Mouse (Mus musculus) midbrain, embryonic 10.5 days (tissue): ENCODE results near the gene Carhsp1. TPM values are rescaled to one million over a fixed set of nuclear protein-coding genes. Genes with fewer than 3 reads are reported as not detected.

Experiments
- DNase-seq: peaks from one replicate; pipeline ENCODE4 v3.0.0-alpha.2; 2017; ENCODE audit warnings: low spot score
- H3K27ac ChIP-seq: fragments of 300-500 bp; sonication (generic); replicated peaks from 2 replicates; pipeline ENCODE4 v1.5.1; 2016; ENCODE audit warnings: mild to moderate bottlenecking
- H3K27me3 ChIP-seq: fragments of 300-500 bp; sonication (generic); 2 replicates; pipeline ENCODE4 v1.6.1; 2016; ENCODE audit warnings: low read depth, mild to moderate bottlenecking; ENCODE audit not compliant: poor library complexity, severe bottlenecking
- H3K36me3 ChIP-seq: fragments of 300-500 bp; sonication (generic); 2 replicates; pipeline ENCODE4 v1.6.1; 2016; ENCODE audit warnings: mild to moderate bottlenecking, moderate library complexity
- H3K4me1 ChIP-seq: fragments of 300-500 bp; sonication (generic); 2 replicates; pipeline ENCODE4 v1.6.1; 2016
- H3K4me3 ChIP-seq: fragments of 300-500 bp; sonication (generic); 2 replicates; pipeline ENCODE4 v1.5.1; 2016; ENCODE audit warnings: mild to moderate bottlenecking, moderate library complexity
- H3K9me3 ChIP-seq: fragments of 300-500 bp; sonication (generic); replicated peaks from 2 replicates; pipeline ENCODE4 v1.6.1; 2016; ENCODE audit warnings: mild to moderate bottlenecking
- WGBS: fragments of 180-500 bp; shearing (Covaris S2); methylation state at CpG from one replicate; pipeline ENCODE4 v1.1.7; 2016; 5-methylcytosine and 5-hydroxymethylcytosine counted together
- polyA plus RNA-seq: library from polyadenylated mRNA; unstranded; fragments of >200 nt; fragmentation: Nextera tagmentation; extraction: Ambion mirVana; gene quantifications from 2 replicates; pipeline ENCODE4 v1.2.1, GENCODE M21; 2016

The Carhsp1 gene
- polyA plus RNA-seq, 1 experiment from 2014 or later: 197 TPM

DNA sequence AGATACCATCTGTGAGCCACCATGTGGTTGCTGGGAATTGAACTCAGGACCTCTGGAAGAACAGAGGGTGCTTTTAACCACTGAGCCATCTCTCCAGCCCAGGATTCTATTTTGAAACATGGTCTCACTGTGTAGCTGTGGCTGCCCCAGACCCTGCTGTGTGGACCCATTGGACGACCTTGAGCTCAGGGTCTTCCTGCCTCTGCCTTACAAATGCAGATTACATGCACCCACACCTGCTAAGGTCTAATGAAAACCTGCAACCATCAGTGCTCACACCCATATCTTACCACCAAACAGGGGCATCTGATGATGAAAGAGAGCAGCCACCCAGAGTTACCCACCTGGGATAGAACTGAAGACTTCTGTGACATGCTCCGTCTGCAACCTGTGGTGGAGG, 15.7 kb downstream of the Carhsp1 start:
- H3K27ac ChIP-seq: no peak overlapping the region
- no peak for DNase-seq
- no peaks in the 10 kb centered on the region for H3K27me3 ChIP-seq
- H3K4me1 ChIP-seq: no peaks in the 10 kb centered on the region
- peaks cover 91% of the 10 kb centered on the region for H3K36me3 ChIP-seq
- WGBS: 77% methylated on average over 2 of the region's 2 CpGs
- H3K9me3 ChIP-seq: no peaks in the 10 kb centered on the region
- H3K4me3 ChIP-seq: no peak overlapping the region

DNA sequence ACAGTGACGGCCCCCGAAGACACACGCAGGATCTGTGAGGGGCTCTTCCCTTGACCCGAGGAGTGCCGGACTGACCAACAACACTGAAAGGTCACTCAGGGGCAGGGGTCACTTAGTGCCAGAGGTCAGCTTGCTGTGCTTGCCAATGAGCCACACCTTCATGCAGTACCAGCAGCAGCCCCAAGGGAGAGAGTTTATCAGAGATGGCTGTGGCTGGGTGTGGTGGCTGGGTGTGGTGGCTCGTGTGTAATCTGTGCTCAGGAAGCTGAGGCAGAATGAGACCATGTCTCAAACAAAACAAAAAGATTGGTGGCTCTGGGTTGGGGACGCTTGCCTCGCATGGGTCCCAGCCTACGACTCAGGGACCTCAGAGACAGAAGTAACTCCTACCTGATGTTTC, 16.4 kb downstream of the Carhsp1 start:
- WGBS: 86% methylated on average over 9 of the region's 9 CpGs
- H3K4me1 ChIP-seq: no peaks in the 10 kb centered on the region
- no peak overlapping the region for H3K27ac ChIP-seq
- DNase-seq: no peak
- no peaks in the 10 kb centered on the region for H3K27me3 ChIP-seq
- H3K9me3 ChIP-seq: no peaks in the 10 kb centered on the region
- no peak overlapping the region for H3K4me3 ChIP-seq
- peaks cover 92% of the 10 kb centered on the region for H3K36me3 ChIP-seq

DNA sequence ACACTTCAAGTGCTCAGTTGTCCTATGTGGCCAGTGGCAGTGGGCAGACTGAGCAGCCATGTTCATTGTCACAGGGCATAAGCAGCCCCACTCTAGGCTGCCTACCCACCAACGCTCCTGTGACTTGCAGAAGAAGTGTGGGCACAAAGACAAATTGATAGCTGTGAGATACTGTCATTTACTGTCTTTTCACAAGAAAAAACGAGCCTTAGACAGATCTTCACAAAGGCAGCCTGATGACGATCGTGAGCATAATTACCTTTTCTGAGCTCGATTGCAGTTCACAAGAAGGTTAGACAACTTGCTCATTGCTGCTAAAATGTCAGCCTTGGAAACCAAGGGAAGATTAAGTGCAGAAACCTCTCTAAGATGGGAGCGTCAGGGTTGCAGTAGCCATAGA, 16.8 kb downstream of the Carhsp1 start:
- Histone ChIP-seq H3K4me1 (no peaks in the 10 kb centered on the region), H3K9me3 (no peaks in the 10 kb centered on the region), H3K27ac (no peak overlapping the region), H3K36me3 (peaks cover 90% of the 10 kb centered on the region), H3K27me3 (no peaks in the 10 kb centered on the region), H3K4me3 (no peak overlapping the region)
- WGBS: 91% methylated on average over 6 of the region's 6 CpGs
- DNase-seq: no peak

DNA sequence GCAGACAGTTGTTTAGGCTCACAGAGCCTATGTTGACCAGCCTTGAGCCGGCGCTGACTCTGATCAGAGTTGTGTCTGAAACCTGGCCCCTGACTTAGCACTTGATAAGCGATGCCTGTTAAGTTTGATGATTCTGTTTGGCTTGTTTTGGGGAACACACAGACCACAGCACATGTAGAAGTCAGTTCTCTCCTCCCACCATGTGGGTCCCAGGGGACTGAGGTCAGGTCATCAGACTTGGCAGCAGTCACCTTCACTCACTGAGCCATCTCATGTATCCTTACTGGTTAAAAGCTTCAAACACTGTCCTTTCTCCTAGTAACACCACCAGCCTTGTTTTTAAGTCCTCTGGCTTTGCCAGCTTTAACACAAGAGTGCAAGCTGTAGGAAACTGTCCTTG, 21.9 kb downstream of the Carhsp1 start:
- peaks cover 91% of the 10 kb centered on the region for H3K36me3 ChIP-seq
- H3K27ac ChIP-seq: no peak overlapping the region
- H3K4me1 ChIP-seq: no peaks in the 10 kb centered on the region
- no peaks in the 10 kb centered on the region for H3K27me3 ChIP-seq
- H3K9me3 ChIP-seq: no peaks in the 10 kb centered on the region
- 91% methylated on average over 3 of the region's 3 CpGs for WGBS
- DNase-seq: no peak
- H3K4me3 ChIP-seq: no peak overlapping the region

DNA sequence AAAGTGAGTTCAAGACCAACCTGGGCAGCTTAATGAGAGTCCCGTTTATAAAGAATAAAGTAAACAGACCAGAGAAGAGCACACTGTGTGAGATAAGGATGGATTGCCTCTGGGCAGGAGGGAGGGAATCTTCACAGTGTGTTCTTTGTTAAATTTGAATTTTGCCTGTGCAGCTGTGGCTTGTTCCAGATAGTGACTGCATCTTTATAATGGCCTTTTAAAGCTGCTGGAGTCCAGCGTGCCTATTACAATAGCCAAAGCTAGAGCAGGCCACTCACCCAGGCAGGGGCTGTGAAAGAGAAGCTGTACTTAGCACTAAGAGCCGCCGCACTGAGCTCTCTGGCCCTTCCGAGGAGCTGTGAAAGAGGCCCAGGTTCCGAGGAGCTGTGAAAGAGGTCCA, 26.4 kb downstream of the Carhsp1 start:
- WGBS: 88% methylated on average over 6 of the region's 6 CpGs
- Histone ChIP-seq H3K36me3 (peaks cover 88% of the 10 kb centered on the region), H3K4me1 (no peaks in the 10 kb centered on the region), H3K9me3 (no peaks in the 10 kb centered on the region), H3K27ac (no peak overlapping the region), H3K4me3 (no peak overlapping the region), H3K27me3 (no peaks in the 10 kb centered on the region)
- no peak for DNase-seq

GRCm38 (mm10) chr16:8643855-8644254, 28.1 kb downstream of the Carhsp1 start:
- Histone ChIP-seq H3K27ac (no peak overlapping the region), H3K27me3 (no peaks in the 10 kb centered on the region), H3K4me3 (no peak overlapping the region), H3K9me3 (no peaks in the 10 kb centered on the region), H3K4me1 (peaks cover 2% of the 10 kb centered on the region), H3K36me3 (peaks cover 79% of the 10 kb centered on the region)
- peak; percentile 34 for DNase-seq
- WGBS: 80% methylated on average over 2 of the region's 2 CpGs

DNA sequence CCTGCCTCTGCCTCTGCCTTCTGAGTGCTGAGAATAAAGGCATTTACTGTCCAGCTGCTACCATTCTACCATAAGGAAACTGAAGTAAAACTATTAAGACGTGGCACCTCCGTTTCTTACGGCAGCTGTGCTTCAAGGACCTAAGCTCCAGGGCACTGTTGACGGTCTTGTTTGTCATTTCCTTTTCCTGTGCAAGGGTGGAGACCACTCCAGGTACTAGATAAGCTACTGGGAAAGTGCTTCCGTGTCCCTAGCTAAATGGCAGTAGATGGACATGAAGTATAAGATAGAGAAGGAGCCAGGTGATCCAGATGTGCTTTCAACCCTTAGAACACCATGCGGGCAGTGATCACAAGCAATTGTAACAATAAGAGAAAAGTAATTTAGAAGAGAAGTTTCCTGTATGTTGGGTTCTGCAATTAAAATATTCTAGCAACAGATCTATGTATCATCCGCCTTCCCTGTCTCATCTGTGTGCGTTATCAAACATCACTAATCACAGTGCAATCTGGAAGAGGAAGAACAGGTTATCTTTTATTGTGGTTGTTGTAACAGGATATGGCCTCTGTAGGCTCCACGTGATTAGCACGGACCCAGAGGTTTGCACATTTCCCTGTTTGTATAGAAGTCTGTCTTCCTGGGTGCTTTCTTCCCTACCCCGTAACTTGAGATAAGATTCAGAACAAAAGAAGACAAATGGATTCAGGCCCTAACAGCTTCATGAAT, 32.3 kb downstream of the Carhsp1 start:
- no peak for DNase-seq
- Histone ChIP-seq H3K36me3 (peaks cover 52% of the 10 kb centered on the region), H3K27me3 (no peaks in the 10 kb centered on the region), H3K4me3 (no peak overlapping the region), H3K4me1 (peaks cover 29% of the 10 kb centered on the region), H3K27ac (no peak overlapping the region), H3K9me3 (no peaks in the 10 kb centered on the region)
- WGBS: 92% methylated on average over 11 of the region's 11 CpGs

GRCm38 (mm10) chr16:8638131-8638530, 33.8 kb downstream of the Carhsp1 start:
- H3K27me3 ChIP-seq: no peaks in the 10 kb centered on the region
- peak overlapping the region; percentile 94 for H3K27ac ChIP-seq
- peaks cover 29% of the 10 kb centered on the region for H3K4me1 ChIP-seq
- WGBS: 52% methylated on average over 7 of the region's 7 CpGs
- peaks cover 43% of the 10 kb centered on the region for H3K36me3 ChIP-seq
- peak overlapping the region; percentile 87 for H3K4me3 ChIP-seq
- DNase-seq: no peak
- H3K9me3 ChIP-seq: no peaks in the 10 kb centered on the region

- DNase-seq: peak; percentile 86
- H3K36me3 ChIP-seq: peaks cover 43% of the 10 kb centered on the region
- H3K4me3 ChIP-seq: peak within 1 kb of the TSS; percentile 87
- under 1% methylated on average over 59 of the region's 59 CpGs for WGBS
- H3K27me3 ChIP-seq: no peaks in the 10 kb centered on the region
- H3K4me1 ChIP-seq: peaks cover 29% of the 10 kb centered on the region
- peak within 1 kb of the TSS; percentile 94 for H3K27ac ChIP-seq
- no peaks in the 10 kb centered on the region for H3K9me3 ChIP-seq
These were observed 34.5 kb downstream of the Carhsp1 start, which contains the start of the genes Pmm2 and Tmem186 for GRCm38 (mm10) chr16:8637217-8638051. TSS of gene Pmm2 (plus strand) at chr16:8637674. TSS of gene Tmem186 (minus strand) at chr16:8637712.

DNA sequence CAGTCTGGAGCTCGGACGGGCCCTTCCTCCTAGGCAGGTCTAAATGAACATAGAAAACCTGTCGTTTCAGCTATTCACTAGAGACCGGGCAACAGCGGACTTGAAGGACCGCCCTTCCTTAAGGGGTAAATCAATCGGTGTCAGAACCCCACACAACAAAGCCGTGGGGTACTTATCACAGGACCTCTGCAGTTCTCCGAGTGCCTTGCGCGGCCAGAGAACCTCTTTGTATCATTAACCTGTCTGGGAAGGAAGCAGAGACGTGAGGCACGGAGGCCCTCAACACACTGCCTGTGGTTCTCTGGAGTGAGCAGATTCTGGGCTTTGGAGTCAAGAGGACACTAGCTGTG, 35.1 kb downstream of the Carhsp1 start:
- DNase-seq: no peak
- peaks cover 47% of the 10 kb centered on the region for H3K36me3 ChIP-seq
- 2% methylated on average over 13 of the region's 13 CpGs for WGBS

DNA sequence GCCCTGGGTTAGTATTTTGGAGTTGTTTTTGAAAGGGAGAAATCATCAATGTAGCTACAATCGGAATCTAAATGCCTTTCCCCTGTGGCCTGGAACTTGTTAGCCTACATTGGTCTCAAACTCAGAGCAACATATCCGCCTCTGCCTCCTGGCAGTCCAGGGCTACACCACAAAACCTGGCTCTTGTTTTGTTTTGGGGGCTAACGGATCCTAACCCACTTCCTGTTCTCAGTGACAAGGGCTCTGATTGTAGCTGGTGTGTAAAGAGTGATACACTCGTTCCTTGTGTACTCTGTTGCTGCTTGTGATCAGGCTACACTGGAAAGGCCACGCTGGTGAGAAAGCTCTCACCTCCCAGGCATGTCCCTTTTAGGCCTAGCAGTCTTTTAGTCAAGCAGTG, 40.5 kb downstream of the Carhsp1 start:
- H3K27me3 ChIP-seq: no peaks in the 10 kb centered on the region
- H3K9me3 ChIP-seq: no peaks in the 10 kb centered on the region
- no peak overlapping the region for H3K27ac ChIP-seq
- H3K4me3 ChIP-seq: no peak overlapping the region
- DNase-seq: no peak
- H3K36me3 ChIP-seq: peaks cover 44% of the 10 kb centered on the region
- H3K4me1 ChIP-seq: peaks cover 13% of the 10 kb centered on the region
- 91% methylated on average over 5 of the region's 5 CpGs for WGBS

More for the DNA sequence above, 35.1 kb downstream of the Carhsp1 start:
- peak overlapping the region; percentile 94 for H3K27ac ChIP-seq
- peak overlapping the region; percentile 87 for H3K4me3 ChIP-seq
- peaks cover 29% of the 10 kb centered on the region for H3K4me1 ChIP-seq
- H3K9me3 ChIP-seq: no peaks in the 10 kb centered on the region
- no peaks in the 10 kb centered on the region for H3K27me3 ChIP-seq

DNA sequence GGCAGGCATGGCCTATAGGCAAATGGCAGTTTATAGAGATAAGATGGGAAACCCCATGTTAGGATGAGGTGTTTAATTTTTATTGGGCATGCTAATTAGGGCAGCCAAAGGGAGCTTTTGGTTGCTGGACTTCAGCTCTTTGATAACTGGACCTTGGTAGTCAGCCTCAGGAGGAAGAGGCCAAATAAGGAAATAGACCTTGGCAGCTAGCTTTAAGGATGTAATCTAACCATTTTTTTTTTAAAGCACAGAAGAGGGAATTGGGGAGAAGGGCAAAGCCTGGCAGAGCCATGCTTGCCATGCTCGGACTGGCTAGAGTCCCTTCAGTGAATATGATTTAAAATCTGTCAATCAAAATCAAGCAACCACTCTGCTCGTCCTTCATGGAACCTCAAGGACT, 41.5 kb downstream of the Carhsp1 start:
- Histone ChIP-seq H3K27me3 (no peaks in the 10 kb centered on the region), H3K9me3 (no peaks in the 10 kb centered on the region), H3K27ac (no peak overlapping the region), H3K4me1 (peaks cover 3% of the 10 kb centered on the region), H3K36me3 (peaks cover 39% of the 10 kb centered on the region), H3K4me3 (no peak overlapping the region)
- DNase-seq: no peak
- WGBS: 96% methylated on average over 2 of the region's 2 CpGs
